Mouse (Mus musculus): ENCODE measurements around the gene Gm5483. TPM values are rescaled to one million over a fixed set of nuclear protein-coding genes. Genes with fewer than 3 reads are reported as not detected.
"Not testable (repeated sequence)": the region's sequence is repeated elsewhere in the genome, so short reads cannot be mapped to it uniquely, and the experiment has no call there.

Gm5483 gene
- not detected in 2 replicates for total RNA-seq (2012; rRNA removed)

GRCm38 (mm10) chr16:36183912-36184311, at the start of gene Gm5483:
Gene Gm5483, plus strand, starts transcription at chr16:36184212.
- H3K36me3 ChIP-seq (ENCODE audit: control insufficient read depth, insufficient read depth, low read length, poor library complexity, severe bottlenecking); H3K27ac ChIP-seq (ENCODE audit: insufficient read depth, low read depth, low read length, poor library complexity, severe bottlenecking); in situ Hi-C loops (cut with MboI; ENCODE audit: low sequenced_read_pairs in 2 of 2, unreplicated experiment in 2 of 2); H3K9ac ChIP-seq (ENCODE audit: insufficient read depth, low read depth, low read length, poor library complexity, severe bottlenecking); H3K4me3 ChIP-seq (ENCODE audit: insufficient read depth in 1 of 2, low read depth in 1 of 2, low read length in 2 of 2, poor library complexity in 1 of 2, severe bottlenecking in 1 of 2); H3K4me1 ChIP-seq (ENCODE audit: control insufficient read depth in 2 of 2, insufficient read depth in 2 of 2, low read length in 2 of 2, poor library complexity in 1 of 2); DNase-seq (ENCODE audit: low read depth, low spot score); H3K9me3 ChIP-seq (ENCODE audit: control insufficient read depth, insufficient read depth, low read depth, low read length): not testable (repeated sequence)

GRCm38 (mm10) chr16:36138201-36138600, 45.8 kb upstream of the Gm5483 start:
- TF ChIP-seq ZC3H11A (IDR thresholded peaks at IDR 0.05; ENCODE audit: borderline replicate concordance, low read depth, low read length) (no peak), ZNF384 (IDR thresholded peaks at IDR 0.05; ENCODE audit: low read depth, low read length) (no peak), CHD2 (IDR thresholded peaks at IDR 0.05; ENCODE audit: low read depth, low read length) (no peak), MAFK (IDR thresholded peaks at IDR 0.05; ENCODE audit: insufficient read depth, low read depth, low read length) (no peak), HCFC1 (IDR thresholded peaks at IDR 0.05; ENCODE audit: borderline replicate concordance, insufficient read depth, low read length) (no peak)
- in situ Hi-C loops (cut with MboI; ENCODE audit: low sequenced_read_pairs in 2 of 2, unreplicated experiment in 2 of 2), result no loop called here

GRCm38 (mm10) chr16:36156402-36156975, 27.5 kb upstream of the Gm5483 start, which contains the start of gene Stfa2l1:
Gene Stfa2l1, plus strand, starts transcription at chr16:36156811.
- H3K27ac ChIP-seq (ENCODE audit: insufficient read depth, low read depth, low read length, poor library complexity, severe bottlenecking), result no peak within 1 kb of the TSS
- in situ Hi-C loops (cut with MboI; ENCODE audit: low sequenced_read_pairs in 2 of 2, unreplicated experiment in 2 of 2), result no loop called here
- H3K4me3 ChIP-seq (ENCODE audit: insufficient read depth in 1 of 2, low read depth in 1 of 2, low read length in 2 of 2, poor library complexity in 1 of 2, severe bottlenecking in 1 of 2), result no peak within 1 kb of the TSS
- H3K36me3 ChIP-seq (ENCODE audit: control insufficient read depth, insufficient read depth, low read length, poor library complexity, severe bottlenecking), result no peaks in the 10 kb centered on the region
- no peak for DNase-seq (ENCODE audit: low read depth, low spot score)
- no peak for TF ChIP-seq ZNF384 (IDR thresholded peaks at IDR 0.05; ENCODE audit: low read depth, low read length)
- no peak for TF ChIP-seq HCFC1 (IDR thresholded peaks at IDR 0.05; ENCODE audit: borderline replicate concordance, insufficient read depth, low read length)
- TF ChIP-seq MAFK (IDR thresholded peaks at IDR 0.05; ENCODE audit: insufficient read depth, low read depth, low read length), result no peak
- no peak for TF ChIP-seq ZC3H11A (IDR thresholded peaks at IDR 0.05; ENCODE audit: borderline replicate concordance, low read depth, low read length)
- no peak for TF ChIP-seq CHD2 (IDR thresholded peaks at IDR 0.05; ENCODE audit: low read depth, low read length)
- H3K9ac ChIP-seq (ENCODE audit: insufficient read depth, low read depth, low read length, poor library complexity, severe bottlenecking), result no peak within 1 kb of the TSS
- no peaks in the 10 kb centered on the region for H3K4me1 ChIP-seq (ENCODE audit: control insufficient read depth in 2 of 2, insufficient read depth in 2 of 2, low read length in 2 of 2, poor library complexity in 1 of 2)
- no peaks in the 10 kb centered on the region for H3K9me3 ChIP-seq (ENCODE audit: control insufficient read depth, insufficient read depth, low read depth, low read length)

More at GRCm38 (mm10) chr16:36138201-36138600, 45.8 kb upstream of the Gm5483 start:
- no peaks in the 10 kb centered on the region for H3K9me3 ChIP-seq (ENCODE audit: control insufficient read depth, insufficient read depth, low read depth, low read length)
- H3K27ac ChIP-seq (ENCODE audit: insufficient read depth, low read depth, low read length, poor library complexity, severe bottlenecking), result no peak overlapping the region
- no peaks in the 10 kb centered on the region for H3K36me3 ChIP-seq (ENCODE audit: control insufficient read depth, insufficient read depth, low read length, poor library complexity, severe bottlenecking)
- no peak overlapping the region for H3K9ac ChIP-seq (ENCODE audit: insufficient read depth, low read depth, low read length, poor library complexity, severe bottlenecking)
- no peaks in the 10 kb centered on the region for H3K4me1 ChIP-seq (ENCODE audit: control insufficient read depth in 2 of 2, insufficient read depth in 2 of 2, low read length in 2 of 2, poor library complexity in 1 of 2)
- no peak for DNase-seq (ENCODE audit: low read depth, low spot score)
- H3K4me3 ChIP-seq (ENCODE audit: insufficient read depth in 1 of 2, low read depth in 1 of 2, low read length in 2 of 2, poor library complexity in 1 of 2, severe bottlenecking in 1 of 2), result no peak overlapping the region

GRCm38 (mm10) chr16:36167841-36168240, 16.2 kb upstream of the Gm5483 start:
- H3K27ac ChIP-seq (ENCODE audit: insufficient read depth, low read depth, low read length, poor library complexity, severe bottlenecking); H3K4me3 ChIP-seq (ENCODE audit: insufficient read depth in 1 of 2, low read depth in 1 of 2, low read length in 2 of 2, poor library complexity in 1 of 2, severe bottlenecking in 1 of 2); H3K36me3 ChIP-seq (ENCODE audit: control insufficient read depth, insufficient read depth, low read length, poor library complexity, severe bottlenecking); H3K9ac ChIP-seq (ENCODE audit: insufficient read depth, low read depth, low read length, poor library complexity, severe bottlenecking); H3K4me1 ChIP-seq (ENCODE audit: control insufficient read depth in 2 of 2, insufficient read depth in 2 of 2, low read length in 2 of 2, poor library complexity in 1 of 2); in situ Hi-C loops (cut with MboI; ENCODE audit: low sequenced_read_pairs in 2 of 2, unreplicated experiment in 2 of 2); H3K9me3 ChIP-seq (ENCODE audit: control insufficient read depth, insufficient read depth, low read depth, low read length): not testable (repeated sequence)
- peak; percentile 7 for DNase-seq (ENCODE audit: low read depth, low spot score)

GRCm38 (mm10) chr16:36176108-36176507, 7.9 kb upstream of the Gm5483 start:
- no peak for DNase-seq (ENCODE audit: low read depth, low spot score)
- Histone ChIP-seq H3K9me3 (ENCODE audit: control insufficient read depth, insufficient read depth, low read depth, low read length) (no peaks in the 10 kb centered on the region), H3K4me1 (ENCODE audit: control insufficient read depth in 2 of 2, insufficient read depth in 2 of 2, low read length in 2 of 2, poor library complexity in 1 of 2) (no peaks in the 10 kb centered on the region), H3K36me3 (ENCODE audit: control insufficient read depth, insufficient read depth, low read length, poor library complexity, severe bottlenecking) (no peaks in the 10 kb centered on the region), H3K4me3 (ENCODE audit: insufficient read depth in 1 of 2, low read depth in 1 of 2, low read length in 2 of 2, poor library complexity in 1 of 2, severe bottlenecking in 1 of 2) (no peak overlapping the region), H3K9ac (ENCODE audit: insufficient read depth, low read depth, low read length, poor library complexity, severe bottlenecking) (no peak overlapping the region), H3K27ac (ENCODE audit: insufficient read depth, low read depth, low read length, poor library complexity, severe bottlenecking) (no peak overlapping the region)
- in situ Hi-C loops (cut with MboI; ENCODE audit: low sequenced_read_pairs in 2 of 2, unreplicated experiment in 2 of 2), result no loop called here
- TF ChIP-seq CHD2 (IDR thresholded peaks at IDR 0.05; ENCODE audit: low read depth, low read length) (no peak), MAFK (IDR thresholded peaks at IDR 0.05; ENCODE audit: insufficient read depth, low read depth, low read length) (no peak)
